Mouse (Mus musculus) forebrain, postnatal 0 days (tissue): ENCODE data around the gene Akap2. TPM values are rescaled to one million over a fixed set of nuclear protein-coding genes. Genes with fewer than 3 reads are reported as not detected.

ENCODE experiments used
- ATAC-seq: fragments of 200-750 bp; cut with Nextera tagmentation; 2 replicates; pipeline ENCODE4 v1.8.0; 2017; ENCODE audit warnings: mild to moderate bottlenecking, moderate library complexity
- DNase-seq: peaks from one replicate; pipeline ENCODE4 v3.0.0-alpha.2; 2015
- H3K27ac ChIP-seq: fragments of 300-500 bp; sonication (generic); 2 replicates; pipeline ENCODE4 v1.5.1; 2014; ENCODE audit warnings: low read depth, mild to moderate bottlenecking, antibody characterized with exemption, low read length, moderate library complexity, mixed read lengths
- H3K27me3 ChIP-seq: fragments of 300-500 bp; sonication (generic); 2 replicates; pipeline ENCODE4 v1.6.1; 2014; ENCODE audit warnings: mild to moderate bottlenecking, low read length, mixed read lengths; ENCODE audit not compliant: insufficient read depth
- H3K36me3 ChIP-seq: fragments of 300-500 bp; sonication (generic); 2 replicates; pipeline ENCODE4 v1.6.1; 2014; ENCODE audit warnings: mild to moderate bottlenecking, moderate library complexity; ENCODE audit not compliant: insufficient read depth
- H3K4me1 ChIP-seq: fragments of 300-500 bp; sonication (generic); 2 replicates; pipeline ENCODE4 v1.6.1; 2014; ENCODE audit warnings: antibody characterized with exemption; ENCODE audit not compliant: insufficient read depth
- H3K4me2 ChIP-seq: fragments of 300-500 bp; sonication (generic); 2 replicates; pipeline ENCODE4 v1.6.1; 2014; ENCODE audit warnings: low read depth, mild to moderate bottlenecking, moderate library complexity
- H3K4me3 ChIP-seq: fragments of 300-500 bp; sonication (generic); 2 replicates; pipeline ENCODE4 v1.5.1; 2014; ENCODE audit warnings: low read depth, low read length, mixed read lengths
- H3K9ac ChIP-seq: fragments of 300-500 bp; sonication (generic); 2 replicates; pipeline ENCODE4 v1.6.1; 2014; ENCODE audit warnings: mild to moderate bottlenecking
- H3K9me3 ChIP-seq: fragments of 300-500 bp; sonication (generic); 2 replicates; pipeline ENCODE4 v1.6.1; 2016; ENCODE audit warnings: low read length
- CTCF ChIP-seq: sonication (generic); IDR thresholded peaks from 2 replicates; pipeline ENCODE4 v1.5.1; 2016; ENCODE audit warnings: antibody characterized with exemption, control low read depth, low read depth
- WGBS: fragments of 180-500 bp; shearing (Covaris S2); extraction: QIAGEN DNeasy Blood & Tissue Kit; methylation state at CpG from one replicate; pipeline ENCODE4 v1.1.7; 2014; 5-methylcytosine and 5-hydroxymethylcytosine counted together
- polyA plus RNA-seq: library from polyadenylated mRNA; unstranded; fragments of >200 nt; fragmentation: Nextera tagmentation; extraction: Ambion mirVana; gene quantifications from 2 replicates; pipeline ENCODE4 v1.2.1, GENCODE M21; 2015
- total RNA-seq: library from RNA; depleted of rRNA; stranded (reverse); fragments of >200 nt; gene quantifications from 2 replicates; pipeline ENCODE4 v1.2.3, GENCODE M21; 2014

Gene Akap2
- total and polyA plus RNA-seq, 2 experiments from 2014 or later = 7.0 to 15.0 TPM

- H3K4me2 ChIP-seq = no peak overlapping the region
- no peaks in the 10 kb centered on the region for H3K4me1 ChIP-seq
- WGBS = 81% methylated on average over 5 of the region's 5 CpGs
- H3K27me3 ChIP-seq = no peaks in the 10 kb centered on the region
- H3K36me3 ChIP-seq = no peaks in the 10 kb centered on the region
- H3K27ac ChIP-seq = no peak overlapping the region
- no peaks in the 10 kb centered on the region for H3K9me3 ChIP-seq
- H3K4me3 ChIP-seq = no peak overlapping the region
- H3K9ac ChIP-seq = no peak overlapping the region
- no peak for TF ChIP-seq CTCF
- DNase-seq (no peak), ATAC-seq (no peak)
Measured at GRCm38 (mm10) chr4:57701576-57701975, 15.9 kb upstream of the Akap2 start.

- Histone ChIP-seq H3K27ac (no peak overlapping the region), H3K4me2 (no peak overlapping the region), H3K9me3 (no peaks in the 10 kb centered on the region), H3K9ac (no peak overlapping the region), H3K36me3 (no peaks in the 10 kb centered on the region), H3K4me3 (no peak overlapping the region), H3K4me1 (no peaks in the 10 kb centered on the region), H3K27me3 (no peaks in the 10 kb centered on the region)
- no peak for TF ChIP-seq CTCF
- 82% methylated on average over 11 of the region's 11 CpGs for WGBS
- ATAC-seq = no peak
- DNase-seq = no peak
Measured at GRCm38 (mm10) chr4:57703574-57704470, 13.6 kb upstream of the Akap2 start.

GRCm38 (mm10) chr4:57704575-57704974, 12.9 kb upstream of the Akap2 start:
- Histone ChIP-seq H3K9me3 (no peaks in the 10 kb centered on the region), H3K4me1 (no peaks in the 10 kb centered on the region), H3K36me3 (no peaks in the 10 kb centered on the region), H3K4me2 (no peak overlapping the region), H3K27ac (no peak overlapping the region), H3K4me3 (no peak overlapping the region), H3K9ac (no peak overlapping the region), H3K27me3 (no peaks in the 10 kb centered on the region)
- ATAC-seq (no peak), DNase-seq (no peak)
- 91% methylated on average over 7 of the region's 7 CpGs for WGBS
- no peak for TF ChIP-seq CTCF

GRCm38 (mm10) chr4:57715849-57716248, 1.6 kb upstream of the Akap2 start:
- Histone ChIP-seq H3K9ac (no peak overlapping the region), H3K27ac (no peak overlapping the region), H3K4me2 (no peak overlapping the region), H3K27me3 (no peaks in the 10 kb centered on the region), H3K4me1 (no peaks in the 10 kb centered on the region), H3K4me3 (no peak overlapping the region), H3K36me3 (no peaks in the 10 kb centered on the region), H3K9me3 (no peaks in the 10 kb centered on the region)
- TF ChIP-seq CTCF = no peak
- ATAC-seq (no peak), DNase-seq (no peak)

- Histone ChIP-seq H3K4me3 (no peak overlapping the region), H3K9me3 (no peaks in the 10 kb centered on the region), H3K36me3 (no peaks in the 10 kb centered on the region), H3K4me2 (no peak overlapping the region), H3K27ac (no peak overlapping the region), H3K27me3 (no peaks in the 10 kb centered on the region), H3K4me1 (no peaks in the 10 kb centered on the region), H3K9ac (no peak overlapping the region)
- WGBS = 39% methylated on average over 4 of the region's 4 CpGs
- TF ChIP-seq CTCF = no peak
- ATAC-seq (peak; percentile 57), DNase-seq (peak; percentile 24)
Measured at GRCm38 (mm10) chr4:57716735-57717134, 722 bp upstream of the Akap2 start.

GRCm38 (mm10) chr4:57719370-57719769, 1.9 kb downstream of the Akap2 start:
- DNase-seq (no peak), ATAC-seq (no peak)
- Histone ChIP-seq H3K4me3 (no peak overlapping the region), H3K27ac (no peak overlapping the region), H3K9ac (no peak overlapping the region), H3K4me2 (no peak overlapping the region), H3K4me1 (no peaks in the 10 kb centered on the region), H3K9me3 (no peaks in the 10 kb centered on the region), H3K36me3 (no peaks in the 10 kb centered on the region), H3K27me3 (no peaks in the 10 kb centered on the region)
- 93% methylated on average over 1 of the region's 1 CpGs for WGBS
- TF ChIP-seq CTCF = no peak

- DNase-seq = peak; percentile 33
- WGBS = 23% methylated on average over 7 of the region's 7 CpGs
- H3K9me3 ChIP-seq = no peaks in the 10 kb centered on the region
- H3K27me3 ChIP-seq = no peaks in the 10 kb centered on the region
- H3K27ac ChIP-seq = no peak overlapping the region
- no peak overlapping the region for H3K4me3 ChIP-seq
- H3K4me1 ChIP-seq = no peaks in the 10 kb centered on the region
- H3K9ac ChIP-seq = no peak overlapping the region
- ATAC-seq = peak; percentile 57; the same call in 1 of the 2 replicates
- no peaks in the 10 kb centered on the region for H3K36me3 ChIP-seq
- TF ChIP-seq CTCF = no peak
- H3K4me2 ChIP-seq = no peak overlapping the region
Measured at GRCm38 (mm10) chr4:57720869-57721361, 3.5 kb downstream of the Akap2 start.
